Comparison of ENCODE assay signal across 18 mouse cellular contexts in genomic region chr13:70162115-70162514, GRCm38 (mm10).
"Had no signal": no experiment of that assay in that cellular context is flagged by ENCODE, and none has a peak within 500 bp of the region (broad histone marks: within the 10 kb centered on the region; RNA-seq: fewer than 3 reads in every experiment).

No protein-coding gene starts in this region.

- H3K4me1 ChIP-seq: liver, embryonic 12.5 days; midbrain, embryonic 10.5 days; midbrain, embryonic 12.5 days had no signal

- H3K27me3 ChIP-seq: liver, embryonic 12.5 days; midbrain, embryonic 12.5 days had no signal

- H3K4me2 ChIP-seq: liver, embryonic 12.5 days; lung, embryonic 14.5 days; midbrain, embryonic 12.5 days had no signal

- H3K9me3 ChIP-seq: liver, embryonic 12.5 days; midbrain, embryonic 10.5 days; midbrain, embryonic 12.5 days had no signal

- H3K9ac ChIP-seq: liver, embryonic 12.5 days; liver, embryonic 14.5 days; lung, embryonic 14.5 days; midbrain, embryonic 12.5 days had no signal

- H3K27ac ChIP-seq: liver, embryonic 12.5 days; liver, embryonic 14.5 days; midbrain, embryonic 10.5 days; midbrain, embryonic 12.5 days had no signal

- DNase-seq: lung, adult 18-20 months; lung, embryonic 14.5 days; lung, postnatal 10 days; lung, postnatal 4 days; midbrain, embryonic 14.5 days; retina, postnatal 1 day; right cerebral cortex, adult 18-20 months; right cerebral cortex, postnatal 25 days; right cerebral cortex, postnatal 4 days; spleen, adult 18-20 months; thymus, adult 2 months; thymus, postnatal 25 days; thymus, postnatal 4 days had no signal

- H3K36me3 ChIP-seq: liver, embryonic 12.5 days; midbrain, embryonic 10.5 days; midbrain, embryonic 12.5 days had no signal

- H3K4me3 ChIP-seq: liver, embryonic 12.5 days; midbrain, embryonic 10.5 days; midbrain, embryonic 12.5 days had no signal

- ATAC-seq: liver, embryonic 12.5 days; midbrain, embryonic 16.5 days had no signal
